Mouse (Mus musculus): Measurements from ENCODE around the gene Tcp11l2. TPM values are rescaled to one million over a fixed set of nuclear protein-coding genes. Genes with fewer than 3 reads are reported as not detected.

Tcp11l2 gene
- polyA plus RNA-seq, 1 experiment from 2014 or later, result 39.5 TPM

Other genes starting within 250 kb of the Tcp11l2 start
- gene Nuak1, start 136.0 kb upstream of the Tcp11l2 start, polyA plus RNA-seq (2015; fragmentation: Nextera tagmentation; extraction: Ambion mirVana), result 3.0 and 3.2 TPM in 2 replicates
- 56.5 and 75.5 TPM in 2 replicates for gene Ckap4, start 42.6 kb upstream of the Tcp11l2 start, polyA plus RNA-seq (2015; fragmentation: Nextera tagmentation; extraction: Ambion mirVana)
- 9.8 and 10.0 TPM in 2 replicates for gene Polr3b, start 45.7 kb downstream of the Tcp11l2 start, polyA plus RNA-seq (2015; fragmentation: Nextera tagmentation; extraction: Ambion mirVana)
- gene Rfx4, start 179.4 kb downstream of the Tcp11l2 start, polyA plus RNA-seq (2015; fragmentation: Nextera tagmentation; extraction: Ambion mirVana), result 0.04 TPM in 1 of 2 replicates, not detected in the other